In genomic region chr10:39230634-39231410, GRCm38 (mm10) we compare ENCODE assay signal across 10 mouse cellular contexts.
A peak's percentile ranks its signal among the peaks of the same experiment; 100 is the strongest.
DNase-seq lines count a peak whose midpoint lies in the region; ATAC-seq lines count a peak whose summit lies in the region.
"Had no signal": no experiment of that assay in that cellular context is flagged by ENCODE, and none has a peak within 500 bp of the region (broad histone marks: within the 10 kb centered on the region; RNA-seq: fewer than 3 reads in every experiment).

No protein-coding gene starts in this region.

- no peak for ATAC-seq in intestine, embryonic 14.5 days (replicated peaks; ENCODE audit: low FRiP score, low TSS enrichment, low read depth)
- ATAC-seq in intestine, embryonic 15.5 days: no peak
- 0 out of 2 replicates have a peak, but pooled peaks have one; percentile 44 for ATAC-seq in forebrain, embryonic 14.5 days
- ATAC-seq in megakaryocyte progenitor cell, adult 5-6 weeks (replicated peaks; ENCODE audit: poor library complexity): peak; percentile 84

- H3K27ac ChIP-seq in intestine, embryonic 14.5 days (ENCODE audit: low read depth): no peak overlapping the region
- no peak overlapping the region for H3K27ac ChIP-seq in intestine, embryonic 15.5 days
- no peak overlapping the region for H3K27ac ChIP-seq in forebrain, embryonic 14.5 days (ENCODE audit: low read depth, low read length)
- H3K27ac ChIP-seq: stomach, postnatal 0 days had no signal

- peak; percentile 38 for DNase-seq in intestine, embryonic 14.5 days (ENCODE audit: low spot score)
- DNase-seq in Muller cell, postnatal 12 days (ENCODE audit: inconsistent ontology term): peak; percentile 37
- DNase-seq in forebrain, embryonic 14.5 days (ENCODE audit: low spot score): peak; percentile 20
- DNase-seq in left cerebral cortex, adult 9 months (ENCODE audit: low spot score in 2 of 2): no peak
- DNase-seq in left cerebral cortex, postnatal 36 days (ENCODE audit: low spot score in 2 of 2): no peak
- DNase-seq: lung, adult 2 months had no signal

- no peak overlapping the region for H3K4me2 ChIP-seq in intestine, embryonic 14.5 days (ENCODE audit: low read length)
- H3K4me2 ChIP-seq in intestine, embryonic 15.5 days (replicated peaks): no peak overlapping the region
- no peak overlapping the region for H3K4me2 ChIP-seq in forebrain, embryonic 14.5 days (ENCODE audit: low read length)
- H3K4me2 ChIP-seq: heart, embryonic 11.5 days had no signal

- H3K9me3 ChIP-seq in intestine, embryonic 14.5 days (ENCODE audit: control insufficient read depth, low read length): no peaks in the 10 kb centered on the region; the same call in 1 of the 2 replicates
- H3K9me3 ChIP-seq in intestine, embryonic 15.5 days: no peaks in the 10 kb centered on the region
- no peaks in the 10 kb centered on the region for H3K9me3 ChIP-seq in forebrain, embryonic 14.5 days (replicated peaks; ENCODE audit: control insufficient read depth, low read length)

- no peaks in the 10 kb centered on the region for H3K27me3 ChIP-seq in intestine, embryonic 14.5 days (replicated peaks; ENCODE audit: control insufficient read depth, insufficient read depth, low read length)
- no peaks in the 10 kb centered on the region for H3K27me3 ChIP-seq in intestine, embryonic 15.5 days (replicated peaks)
- no peaks in the 10 kb centered on the region for H3K27me3 ChIP-seq in forebrain, embryonic 14.5 days (replicated peaks; ENCODE audit: control insufficient read depth, insufficient read depth, low read length)

- no peak overlapping the region for H3K9ac ChIP-seq in intestine, embryonic 14.5 days (ENCODE audit: low read length)
- H3K9ac ChIP-seq in intestine, embryonic 15.5 days: no peak overlapping the region
- H3K9ac ChIP-seq in forebrain, embryonic 14.5 days (ENCODE audit: low read length): no peak overlapping the region

- no peaks in the 10 kb centered on the region for H3K36me3 ChIP-seq in intestine, embryonic 14.5 days (ENCODE audit: control insufficient read depth, insufficient read depth, low read length)
- no peaks in the 10 kb centered on the region for H3K36me3 ChIP-seq in intestine, embryonic 15.5 days
- H3K36me3 ChIP-seq in forebrain, embryonic 14.5 days (ENCODE audit: control insufficient read depth, insufficient read depth, low read length): no peaks in the 10 kb centered on the region

- H3K4me3 ChIP-seq in intestine, embryonic 14.5 days (ENCODE audit: low read depth, low read length): no peak overlapping the region
- no peak overlapping the region for H3K4me3 ChIP-seq in intestine, embryonic 15.5 days (replicated peaks)
- no peak overlapping the region for H3K4me3 ChIP-seq in forebrain, embryonic 14.5 days (ENCODE audit: low read depth, low read length)

- WGBS in intestine, embryonic 14.5 days: 69% methylated on average over 14 of the region's 14 CpGs
- WGBS in intestine, embryonic 15.5 days: 72% methylated on average over 14 of the region's 14 CpGs
- WGBS in forebrain, embryonic 14.5 days: 41% methylated on average over 14 of the region's 14 CpGs

- H3K4me1 ChIP-seq in intestine, embryonic 14.5 days (replicated peaks; ENCODE audit: control insufficient read depth, insufficient read depth, low read length): peaks cover 4% of the 10 kb centered on the region; the same call in 1 of the 2 replicates
- H3K4me1 ChIP-seq in intestine, embryonic 15.5 days (replicated peaks): no peaks in the 10 kb centered on the region
- H3K4me1 ChIP-seq in forebrain, embryonic 14.5 days (ENCODE audit: control insufficient read depth, insufficient read depth, low read length): peaks cover 11% of the 10 kb centered on the region

- intact Hi-C loops in left cerebral cortex, postnatal 36 days (cut with DNase I): no loop called here

Comparison
In these comparisons a context has a peak if more than half of its experiments do, and no peak if none do; other contexts are left out.
1. ATAC-seq: peak in forebrain, embryonic 14.5 days (single experiment) and megakaryocyte progenitor cell, adult 5-6 weeks (single experiment); none in intestine, embryonic 14.5 days (single experiment) and intestine, embryonic 15.5 days (single experiment).
2. DNase-seq: peak in intestine, embryonic 14.5 days (single experiment), Muller cell, postnatal 12 days (single experiment) and forebrain, embryonic 14.5 days (single experiment); none in left cerebral cortex, adult 9 months (0 of 2) and left cerebral cortex, postnatal 36 days (0 of 2).